Mouse (Mus musculus) layer of hippocampus, adult 11-12 months (tissue): ENCODE measurements at regions not wholly inside any gene's neighbourhood (a gene's known extent, or its start where the extent isn't known, plus 50 kb on each side); places are given as distances from the start of the nearest gene placed in this dataset.

Experiments
- DNase-seq: peaks from one replicate; pipeline ENCODE4 v3.0.0; 2022; ENCODE audit warnings: low spot score

DNA sequence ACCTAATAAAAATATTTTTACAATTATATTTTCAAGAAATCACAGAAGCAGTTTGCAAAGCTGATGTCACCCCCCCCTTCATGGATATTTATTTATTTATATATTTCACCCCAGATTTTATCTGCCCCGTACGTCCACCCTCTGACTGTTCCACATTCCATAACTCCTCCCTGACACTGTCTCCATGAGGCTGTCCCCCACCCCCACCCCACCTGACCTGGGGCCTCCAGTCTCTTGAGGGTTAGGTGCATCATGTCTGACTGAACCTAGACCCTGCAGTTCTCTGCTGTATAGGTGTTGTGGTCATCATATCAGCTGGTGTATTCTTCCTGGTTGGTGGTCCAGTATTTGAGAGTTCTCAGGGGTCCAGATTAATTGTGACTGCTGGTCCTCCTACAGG lies 1083.9 kb upstream of the Cadm2 start:
- DNase-seq, result no peak

GRCm38 (mm10) chr16:68666972-68667538 lies 1046.3 kb upstream of the Cadm2 start:
- DNase-seq, result peak; percentile 9

- no peak for DNase-seq
Observed at GRCm38 (mm10) chr16:68658436-68658835, 1037.7 kb upstream of the Cadm2 start.

DNA sequence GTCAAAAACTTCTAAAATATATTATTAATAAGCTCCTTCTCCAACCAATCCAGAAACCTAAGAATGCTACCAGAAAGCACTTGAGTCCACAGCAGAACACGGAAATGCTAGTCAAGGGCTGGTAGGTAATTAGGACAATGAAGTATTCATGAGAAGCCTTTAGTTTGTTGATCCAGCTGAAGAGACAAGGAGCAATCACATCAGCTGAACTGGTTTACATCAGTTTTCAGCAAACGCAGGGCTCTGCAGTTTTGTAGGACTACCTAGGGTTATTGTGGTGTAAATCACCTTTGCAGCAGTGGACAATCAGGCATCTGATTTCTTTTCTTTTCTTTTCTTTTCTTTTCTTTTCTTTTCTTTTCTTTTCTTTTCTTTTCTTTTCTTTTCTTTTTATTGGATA lies 1007.3 kb upstream of the Cadm2 start:
- DNase-seq, result no peak

DNA sequence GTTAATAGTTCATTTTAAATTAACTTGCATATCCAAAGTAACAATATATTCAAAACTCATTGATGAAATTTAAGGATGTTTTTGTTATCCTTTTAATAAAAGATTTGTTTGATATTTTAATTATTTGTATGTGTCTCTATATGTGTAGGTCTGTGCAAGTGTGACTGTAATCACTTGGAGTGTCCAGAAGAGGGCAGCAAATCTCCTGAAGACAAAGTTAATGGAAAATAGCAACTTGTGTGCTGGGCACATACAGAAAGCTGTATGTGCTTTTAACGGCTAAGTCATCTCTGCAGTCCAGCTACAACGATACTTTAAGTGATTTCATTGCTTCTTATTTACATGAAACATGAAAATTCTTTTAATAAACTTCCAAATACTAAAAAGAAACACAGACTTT lies 993.3 kb upstream of the Cadm2 start:
- DNase-seq, result no peak
